Mouse (Mus musculus) liver, postnatal 0 days (tissue): Measurements from ENCODE around the gene Ppp1r18.

Source experiments
- CTCF ChIP-seq: sonication (generic); IDR thresholded peaks from 2 replicates; pipeline ENCODE4 v1.5.1; 2016; ENCODE audit warnings: antibody characterized with exemption, low read depth
- EP300 ChIP-seq: IDR thresholded peaks from 2 replicates; pipeline ENCODE4 v1.6.1; 2016; ENCODE audit warnings: antibody characterized with exemption, low read depth, mild to moderate bottlenecking

DNA sequence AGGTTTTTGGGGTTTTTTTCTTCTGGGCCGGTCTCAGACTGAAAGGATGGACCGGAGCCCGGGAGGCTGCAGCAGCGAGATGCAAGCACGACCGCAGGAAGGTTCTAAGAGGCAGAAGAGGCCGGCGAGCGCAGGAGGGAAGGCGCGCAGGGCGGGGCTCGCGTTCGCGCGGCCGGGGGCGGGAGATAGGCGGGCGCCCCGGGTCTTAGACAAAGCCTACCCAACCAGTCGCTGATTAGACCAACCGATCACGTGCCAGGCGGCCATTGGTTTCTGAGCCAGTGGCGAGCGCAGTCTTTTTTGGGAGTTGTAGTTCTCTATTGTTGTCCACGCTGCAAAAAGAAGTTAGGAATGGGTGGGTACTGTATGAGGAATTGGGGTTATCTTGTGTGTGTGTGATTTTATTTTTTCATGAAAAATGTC is 27.3 kb upstream of the Ppp1r18 start, which contains the start of gene Tubb5:
- TF ChIP-seq CTCF = no peak
- TF ChIP-seq EP300 = no peak
